Mouse (Mus musculus) bone marrow macrophage, adult 2 months (primary cell): Measurements from ENCODE around the gene Prkra. TPM values are rescaled to one million over a fixed set of nuclear protein-coding genes. Genes with fewer than 3 reads are reported as not detected.

Source experiments
- H3K27ac ChIP-seq: 2 replicates; pipeline ENCODE4 v1.5.1; 2012; ENCODE audit warnings: low read depth, low read length; ENCODE audit not compliant: insufficient read depth
- H3K4me1 ChIP-seq: 2 replicates; pipeline ENCODE4 v1.6.1; 2012; ENCODE audit warnings: low read length; ENCODE audit not compliant: control insufficient read depth, insufficient read depth
- H3K4me3 ChIP-seq: 2 replicates; pipeline ENCODE4 v1.5.1; 2012; ENCODE audit warnings: mild to moderate bottlenecking, low read length, moderate library complexity; ENCODE audit not compliant: insufficient read depth
- CTCF ChIP-seq: IDR thresholded peaks from 2 replicates; pipeline ENCODE4 v1.5.1; 2012; ENCODE audit warnings: low read depth, mild to moderate bottlenecking, low read length, moderate library complexity
- POLR2A ChIP-seq: IDR thresholded peaks from 2 replicates; pipeline ENCODE4 v1.6.1; 2012; ENCODE audit warnings: mild to moderate bottlenecking, low read depth, low read length, borderline replicate concordance
- polyA plus RNA-seq: library from polyadenylated mRNA; stranded (reverse); fragments of >200 nt; gene quantifications from 2 replicates; pipeline ENCODE4 v1.2.4, GENCODE M21; 2012; ENCODE audit not compliant: missing spikeins, insufficient read depth, insufficient read length

Prkra gene
- polyA plus RNA-seq, 1 experiment = 41.1 TPM

GRCm38 (mm10) chr2:76621724-76622123 lies 26.1 kb downstream of the Prkra start:
- TF ChIP-seq POLR2A (no peak), CTCF (no peak)
- H3K4me1 ChIP-seq = peaks cover 9% of the 10 kb centered on the region

GRCm38 (mm10) chr2:76620188-76620587 lies 27.6 kb downstream of the Prkra start:
- peaks cover 9% of the 10 kb centered on the region for H3K4me1 ChIP-seq
- H3K4me3 ChIP-seq = no peak overlapping the region
- H3K27ac ChIP-seq = no peak overlapping the region
- TF ChIP-seq POLR2A = no peak
- TF ChIP-seq CTCF = no peak

More at GRCm38 (mm10) chr2:76621724-76622123, 26.1 kb downstream of the Prkra start:
- no peak overlapping the region for H3K4me3 ChIP-seq
- H3K27ac ChIP-seq = no peak overlapping the region

GRCm38 (mm10) chr2:76618078-76618477 lies 29.7 kb downstream of the Prkra start:
- peaks cover 12% of the 10 kb centered on the region for H3K4me1 ChIP-seq
- H3K4me3 ChIP-seq = no peak overlapping the region
- no peak for TF ChIP-seq CTCF
- TF ChIP-seq POLR2A = no peak
- H3K27ac ChIP-seq = no peak overlapping the region

- H3K4me1 ChIP-seq = peaks cover 22% of the 10 kb centered on the region
- TF ChIP-seq POLR2A (no peak), CTCF (no peak)
Measured at GRCm38 (mm10) chr2:76611996-76612395, 35.8 kb downstream of the Prkra start.

GRCm38 (mm10) chr2:76610326-76611104 lies 37.3 kb downstream of the Prkra start:
- H3K4me1 ChIP-seq = peaks cover 30% of the 10 kb centered on the region
- peak overlapping the region; percentile 73 for H3K27ac ChIP-seq
- H3K4me3 ChIP-seq = peak overlapping the region; percentile 4
- TF ChIP-seq CTCF = no peak
- no peak for TF ChIP-seq POLR2A

More at GRCm38 (mm10) chr2:76611996-76612395, 35.8 kb downstream of the Prkra start:
- Histone ChIP-seq H3K4me3 (no peak overlapping the region), H3K27ac (no peak overlapping the region)

- H3K27ac ChIP-seq = no peak overlapping the region
- H3K4me1 ChIP-seq = peaks cover 27% of the 10 kb centered on the region
- TF ChIP-seq CTCF = no peak
- no peak for TF ChIP-seq POLR2A
- no peak overlapping the region for H3K4me3 ChIP-seq
Measured at GRCm38 (mm10) chr2:76606704-76607103, 41.1 kb downstream of the Prkra start.

GRCm38 (mm10) chr2:76602256-76602655 lies 45.6 kb downstream of the Prkra start:
- peaks cover 10% of the 10 kb centered on the region for H3K4me1 ChIP-seq
- no peak overlapping the region for H3K4me3 ChIP-seq
- H3K27ac ChIP-seq = no peak overlapping the region
- TF ChIP-seq POLR2A (no peak), CTCF (no peak)

GRCm38 (mm10) chr2:76599214-76599613 lies 48.6 kb downstream of the Prkra start:
- H3K27ac ChIP-seq = no peak overlapping the region
- TF ChIP-seq CTCF (peak; percentile 70), POLR2A (no peak)
- H3K4me1 ChIP-seq = no peaks in the 10 kb centered on the region
- H3K4me3 ChIP-seq = no peak overlapping the region

GRCm38 (mm10) chr2:76597521-76597920 lies 50.3 kb downstream of the Prkra start:
- no peak for TF ChIP-seq CTCF
- TF ChIP-seq POLR2A = no peak
- Histone ChIP-seq H3K27ac (no peak overlapping the region), H3K4me1 (no peaks in the 10 kb centered on the region), H3K4me3 (no peak overlapping the region)

GRCm38 (mm10) chr2:76592401-76592924 lies 55.4 kb downstream of the Prkra start:
- no peak overlapping the region for H3K27ac ChIP-seq
- TF ChIP-seq CTCF = no peak
- no peak for TF ChIP-seq POLR2A
- H3K4me3 ChIP-seq = no peak overlapping the region
- H3K4me1 ChIP-seq = no peaks in the 10 kb centered on the region
